In the genomic region with DNA sequence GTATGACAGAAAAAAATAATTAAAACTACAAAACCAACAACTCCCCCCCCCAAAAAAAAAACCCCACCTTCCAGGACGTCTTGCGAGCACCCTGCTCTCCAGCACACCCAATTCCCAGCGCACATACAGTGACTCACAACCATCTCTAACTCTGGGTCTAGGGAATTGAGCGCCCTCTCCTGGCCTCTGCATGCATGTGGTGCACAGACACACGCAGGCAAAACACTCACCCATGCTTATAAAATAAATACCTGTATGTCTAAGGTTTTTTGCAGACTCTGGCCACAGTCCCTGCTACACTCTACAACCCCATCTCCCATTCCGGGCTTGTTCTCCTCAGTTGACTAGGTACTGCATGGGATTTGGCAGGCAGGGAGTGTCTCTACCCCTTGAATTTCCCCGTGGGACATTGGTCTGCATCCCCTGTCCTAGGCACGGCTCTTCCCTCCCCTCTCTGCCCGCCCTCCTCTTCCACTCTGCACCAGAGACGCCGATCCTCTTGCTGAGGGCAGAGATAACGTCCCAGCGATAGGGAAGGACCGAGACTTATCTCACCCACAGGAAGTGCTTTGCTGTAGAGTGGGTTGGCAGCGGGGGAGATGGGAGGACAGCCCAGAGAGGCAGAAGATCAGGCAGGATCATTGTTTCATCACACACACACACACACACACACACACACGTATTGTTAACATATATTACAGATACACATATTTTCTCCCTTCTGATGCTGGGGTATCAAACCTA, we compare ENCODE assay signal across 10 mouse cellular contexts. TPM values are rescaled to one million over a fixed set of nuclear protein-coding genes. Genes with fewer than 3 reads are reported as not detected.
A peak's percentile ranks its signal among the peaks of the same experiment; 100 is the strongest.
DNase-seq lines count a peak whose midpoint lies in the region; ATAC-seq and TF ChIP-seq lines count a peak whose summit lies in the region.
"Had no signal": no experiment of that assay in that cellular context is flagged by ENCODE, and none has a peak within 500 bp of the region (broad histone marks: within the 10 kb centered on the region; RNA-seq: fewer than 3 reads in every experiment).

No protein-coding gene starts in this region.

- H3K4me2 ChIP-seq in intestine, postnatal 0 days (replicated peaks; ENCODE audit: low read depth): no peak overlapping the region
- H3K4me2 ChIP-seq in intestine, embryonic 16.5 days (ENCODE audit: low read depth, low read length): no peak overlapping the region
- H3K4me2 ChIP-seq in CH12.LX (ENCODE audit: insufficient read depth, low read depth, poor library complexity, severe bottlenecking): no peak overlapping the region
- peak overlapping the region; percentile 44 for H3K4me2 ChIP-seq in liver, embryonic 16.5 days (ENCODE audit: low read depth, low read length)
- no peak overlapping the region for H3K4me2 ChIP-seq in hindbrain, embryonic 12.5 days (replicated peaks)
- H3K4me2 ChIP-seq: limb, embryonic 15.5 days had no signal

- ATAC-seq in intestine, postnatal 0 days: no peak
- ATAC-seq in intestine, embryonic 16.5 days: no peak
- ATAC-seq in liver, embryonic 16.5 days (ENCODE audit: low read depth): peak; percentile 68
- no peak for ATAC-seq in hindbrain, embryonic 12.5 days (ENCODE audit: low FRiP score)

- H3K9ac ChIP-seq in intestine, postnatal 0 days (ENCODE audit: low read depth, low read length): no peak overlapping the region
- H3K9ac ChIP-seq in intestine, embryonic 16.5 days (ENCODE audit: low read depth, low read length): no peak overlapping the region
- H3K9ac ChIP-seq in CH12.LX (ENCODE audit: insufficient read depth, low read depth): no peak overlapping the region
- H3K9ac ChIP-seq in liver, embryonic 16.5 days (ENCODE audit: low read depth, low read length): no peak overlapping the region; the same call in 1 of the 2 replicates
- H3K9ac ChIP-seq in hindbrain, embryonic 12.5 days: no peak overlapping the region
- H3K9ac ChIP-seq: limb, embryonic 15.5 days had no signal

- no peak overlapping the region for H3K4me3 ChIP-seq in intestine, postnatal 0 days (ENCODE audit: low read depth, low read length)
- no peak overlapping the region for H3K4me3 ChIP-seq in intestine, embryonic 16.5 days (ENCODE audit: low read length)
- H3K4me3 ChIP-seq in CH12.LX (replicated peaks in 1 of 3; ENCODE audit: low read depth in 2 of 3, low read length in 2 of 3, poor library complexity in 1 of 3): no peak overlapping the region
- no peak overlapping the region for H3K4me3 ChIP-seq in liver, embryonic 16.5 days (ENCODE audit: low read depth, low read length)
- H3K4me3 ChIP-seq in hindbrain, embryonic 12.5 days: no peak overlapping the region
- H3K4me3 ChIP-seq: limb, embryonic 15.5 days had no signal

- no peaks in the 10 kb centered on the region for H3K9me3 ChIP-seq in intestine, postnatal 0 days (ENCODE audit: control insufficient read depth)
- H3K9me3 ChIP-seq in intestine, embryonic 16.5 days (ENCODE audit: control insufficient read depth, low read length): no peaks in the 10 kb centered on the region
- peaks cover 19% of the 10 kb centered on the region for H3K9me3 ChIP-seq in CH12.LX (replicated peaks; ENCODE audit: low read length)
- H3K9me3 ChIP-seq in liver, embryonic 16.5 days (replicated peaks; ENCODE audit: control insufficient read depth, low read length): peaks cover 4% of the 10 kb centered on the region
- H3K9me3 ChIP-seq in hindbrain, embryonic 12.5 days (replicated peaks): no peaks in the 10 kb centered on the region; the same call in 1 of the 2 replicates
- H3K9me3 ChIP-seq: limb, embryonic 15.5 days had no signal

- H3K4me1 ChIP-seq in intestine, postnatal 0 days (replicated peaks; ENCODE audit: control insufficient read depth, insufficient read depth, low read length): 0 out of 2 replicates have a peak, but pooled peaks cover under 1% of the 10 kb centered on the region
- H3K4me1 ChIP-seq in intestine, embryonic 16.5 days (ENCODE audit: control insufficient read depth, insufficient read depth, low read length): peaks cover 32% of the 10 kb centered on the region
- peaks cover 15 to 49% of the 10 kb centered on the region in 2 experiments for H3K4me1 ChIP-seq in CH12.LX (ENCODE audit: control insufficient read depth in 1 of 2, insufficient read depth in 2 of 2)
- peaks cover 28% of the 10 kb centered on the region for H3K4me1 ChIP-seq in liver, embryonic 16.5 days (ENCODE audit: control insufficient read depth, low read depth, low read length)
- peaks cover 17% of the 10 kb centered on the region for H3K4me1 ChIP-seq in hindbrain, embryonic 12.5 days

- in situ Hi-C loops in CH12.LX (cut with MboI; ENCODE audit: low pct_ligation_motif_present, low pct_unique_long_range_greater_than_20kb, low sequenced_read_pairs): no loop called here

- no peak for TF ChIP-seq EP300 in CH12.LX (IDR thresholded peaks at IDR 0.05; ENCODE audit: low read length)

- H3K79me2 ChIP-seq in CH12.LX (replicated peaks; ENCODE audit: control insufficient read depth, extremely low read depth, insufficient read depth, poor library complexity, severe bottlenecking): peaks cover 34% of the 10 kb centered on the region

- TF ChIP-seq RAD21 in CH12.LX (IDR thresholded peaks at IDR 0.05; ENCODE audit: low read depth, low read length): no peak; the same call in 1 of the 2 replicates

- H3K27me3 ChIP-seq in intestine, postnatal 0 days (replicated peaks; ENCODE audit: control insufficient read depth, insufficient read depth, low read length): no peaks in the 10 kb centered on the region
- H3K27me3 ChIP-seq in intestine, embryonic 16.5 days (replicated peaks; ENCODE audit: control insufficient read depth, insufficient read depth, low read length): no peaks in the 10 kb centered on the region
- H3K27me3 ChIP-seq in CH12.LX (replicated peaks): no peaks in the 10 kb centered on the region
- peaks cover 10% of the 10 kb centered on the region for H3K27me3 ChIP-seq in liver, embryonic 16.5 days (ENCODE audit: control insufficient read depth, insufficient read depth, low read depth, low read length)
- H3K27me3 ChIP-seq in hindbrain, embryonic 12.5 days: peaks cover 16% of the 10 kb centered on the region
- H3K27me3 ChIP-seq: limb, embryonic 15.5 days had no signal

- H3K27ac ChIP-seq in intestine, postnatal 0 days (ENCODE audit: low read depth, low read length): no peak overlapping the region
- H3K27ac ChIP-seq in intestine, embryonic 16.5 days (ENCODE audit: low read length): no peak overlapping the region
- no peak overlapping the region for H3K27ac ChIP-seq in CH12.LX (ENCODE audit: insufficient read depth, low read depth)
- H3K27ac ChIP-seq in liver, embryonic 16.5 days (ENCODE audit: low read length): no peak overlapping the region
- H3K27ac ChIP-seq in hindbrain, embryonic 12.5 days: no peak overlapping the region
- H3K27ac ChIP-seq: limb, embryonic 15.5 days had no signal

- H3K36me3 ChIP-seq in intestine, postnatal 0 days (ENCODE audit: control insufficient read depth, insufficient read depth): no peaks in the 10 kb centered on the region; the same call in 1 of the 2 replicates
- H3K36me3 ChIP-seq in intestine, embryonic 16.5 days (ENCODE audit: control insufficient read depth, insufficient read depth, low read length): no peaks in the 10 kb centered on the region
- H3K36me3 ChIP-seq in CH12.LX (replicated peaks in 1 of 2; ENCODE audit: control insufficient read depth in 1 of 2, insufficient read depth in 1 of 2, low read length in 1 of 2): peaks cover 5 to 48% of the 10 kb centered on the region in 2 experiments
- no peaks in the 10 kb centered on the region for H3K36me3 ChIP-seq in liver, embryonic 16.5 days (ENCODE audit: control insufficient read depth, insufficient read depth)
- no peaks in the 10 kb centered on the region for H3K36me3 ChIP-seq in hindbrain, embryonic 12.5 days
- H3K36me3 ChIP-seq: limb, embryonic 15.5 days had no signal

- peak; percentile 65 for TF ChIP-seq CTCF in intestine, postnatal 0 days (IDR thresholded peaks at IDR 0.05; ENCODE audit: low read depth)
- TF ChIP-seq CTCF in CH12.LX (conservative IDR thresholded peaks at IDR 0.05 in 1 of 2, IDR thresholded peaks at IDR 0.05 in 1 of 2; ENCODE audit: low read depth in 2 of 2, low read length in 2 of 2): peak; percentile 22 to 33; a peak in 3 of 4 replicates

- dilution Hi-C loops in CH12.LX (cut with MboI; ENCODE audit: extremely low pct_ligation_motif_present, extremely low pct_unique_long_range_greater_than_20kb, low sequenced_read_pairs): no loop called here

- DNase-seq in CH12.LX (ENCODE audit: extremely low read depth) (no peak), ZHBTc4 (ENCODE audit: low read depth, low spot score) (peak; percentile 83)
- DNase-seq in left cerebral cortex, postnatal 36 days (ENCODE audit: low spot score in 2 of 2): no peak
- DNase-seq in cerebellum, adult 8-10 months: no peak

- no peak for TF ChIP-seq POLR2A in CH12.LX (IDR thresholded peaks at IDR 0.05; ENCODE audit: low read depth, low read length)

- intact Hi-C loops in left cerebral cortex, postnatal 36 days (cut with DNase I): no loop called here

- 37% methylated on average over 16 of the region's 16 CpGs for WGBS in intestine, postnatal 0 days
- 35% methylated on average over 16 of the region's 16 CpGs for WGBS in intestine, embryonic 16.5 days
- 12% methylated on average over 16 of the region's 16 CpGs for WGBS in liver, embryonic 16.5 days (ENCODE audit: insufficient replicate concordance)
- 52% methylated on average over 16 of the region's 16 CpGs for WGBS in hindbrain, embryonic 12.5 days

RNA-seq across cellular contexts. Expression of a gene that starts 6.3 kb away (rescaled TPM):
- polyA plus RNA-seq in intestine, postnatal 0 days (2015; fragmentation: Nextera tagmentation; extraction: Ambion mirVana): 30.0 and 34.5 TPM in 2 replicates
- polyA plus RNA-seq in intestine, embryonic 16.5 days (2015; fragmentation: Nextera tagmentation; extraction: Ambion mirVana): 30.7 and 37.8 TPM in 2 replicates
- total RNA-seq in CH12.LX (2012; rRNA removed) (49.3 and 57.3 TPM in 2 replicates), CH12.LX (2014; rRNA removed) (26.9 and 29.1 TPM in 2 replicates)
- polyA plus RNA-seq in CH12.LX (2012; ENCODE audit: insufficient read length, low read depth): 39.9 and 41.3 TPM in 2 replicates
- 5.5 and 5.9 TPM in 2 replicates for polyA plus RNA-seq in liver, embryonic 16.5 days (2015; fragmentation: Nextera tagmentation; extraction: Ambion mirVana)
- polyA plus RNA-seq in hindbrain, embryonic 12.5 days (2016; fragmentation: Nextera tagmentation; extraction: Ambion mirVana): 4.9 TPM in 2 replicates
- 10 to 100 TPM; 10.6 to 12.0 TPM for total RNA-seq in left cerebral cortex, postnatal 36 days (2021)

RNA-seq across cellular contexts. Expression of a gene that starts 16.5 kb away (rescaled TPM):
- polyA plus RNA-seq in intestine, postnatal 0 days (2015; fragmentation: Nextera tagmentation; extraction: Ambion mirVana): 7.4 and 24.6 TPM in 2 replicates
- polyA plus RNA-seq in intestine, embryonic 16.5 days (2015; fragmentation: Nextera tagmentation; extraction: Ambion mirVana): 0.28 and 0.68 TPM in 2 replicates
- total RNA-seq in CH12.LX (2012; rRNA removed) (not detected in 2 replicates), CH12.LX (2014; rRNA removed) (not detected in 2 replicates)
- not detected in 2 replicates for polyA plus RNA-seq in CH12.LX (2012; ENCODE audit: insufficient read length, low read depth)
- not detected in 2 replicates for polyA plus RNA-seq in liver, embryonic 16.5 days (2015; fragmentation: Nextera tagmentation; extraction: Ambion mirVana)
- polyA plus RNA-seq in hindbrain, embryonic 12.5 days (2016; fragmentation: Nextera tagmentation; extraction: Ambion mirVana): not detected in 2 replicates
- total RNA-seq in left cerebral cortex, postnatal 36 days (2021): not detected
- total RNA-seq: adrenal gland, postnatal 36 days had no signal

RNA-seq across cellular contexts. Expression of a gene that starts 48.6 kb away (rescaled TPM):
- polyA plus RNA-seq in intestine, postnatal 0 days (2015; fragmentation: Nextera tagmentation; extraction: Ambion mirVana): 0.33 and 0.64 TPM in 2 replicates
- polyA plus RNA-seq in intestine, embryonic 16.5 days (2015; fragmentation: Nextera tagmentation; extraction: Ambion mirVana): 0.69 and 1.8 TPM in 2 replicates
- total RNA-seq in CH12.LX (2012; rRNA removed) (0.21 and 0.30 TPM in 2 replicates), CH12.LX (2014; rRNA removed) (not detected in 2 replicates)
- 0.29 and 0.55 TPM in 2 replicates for polyA plus RNA-seq in CH12.LX (2012; ENCODE audit: insufficient read length, low read depth)
- polyA plus RNA-seq in liver, embryonic 16.5 days (2015; fragmentation: Nextera tagmentation; extraction: Ambion mirVana): 0.25 TPM in 1 of 2 replicates, not detected in the other
- 0.63 and 1.2 TPM in 2 replicates for polyA plus RNA-seq in hindbrain, embryonic 12.5 days (2016; fragmentation: Nextera tagmentation; extraction: Ambion mirVana)
- total RNA-seq in left cerebral cortex, postnatal 36 days (2021): 1 to 10 TPM; 3.0 to 3.5 TPM

RNA-seq across cellular contexts. Expression of a gene that starts 48.9 kb away (rescaled TPM):
- polyA plus RNA-seq in intestine, postnatal 0 days (2015; fragmentation: Nextera tagmentation; extraction: Ambion mirVana): 0.12 TPM in 1 of 2 replicates, not detected in the other
- polyA plus RNA-seq in intestine, embryonic 16.5 days (2015; fragmentation: Nextera tagmentation; extraction: Ambion mirVana): 0.16 and 0.26 TPM in 2 replicates
- total RNA-seq in CH12.LX (2012; rRNA removed): 0.25 and 0.59 TPM in 2 replicates
- total RNA-seq in CH12.LX (2014; rRNA removed): 0.11 and 0.12 TPM in 2 replicates
- polyA plus RNA-seq in CH12.LX (2012; ENCODE audit: insufficient read length, low read depth): 0.15 TPM in 1 of 2 replicates, not detected in the other
- polyA plus RNA-seq in liver, embryonic 16.5 days (2015; fragmentation: Nextera tagmentation; extraction: Ambion mirVana): 0.05 TPM in 1 of 2 replicates, not detected in the other
- 0.23 and 0.27 TPM in 2 replicates for polyA plus RNA-seq in hindbrain, embryonic 12.5 days (2016; fragmentation: Nextera tagmentation; extraction: Ambion mirVana)
- total RNA-seq in left cerebral cortex, postnatal 36 days (2021): 1 to 10 TPM; 5.2 to 6.2 TPM

RNA-seq across cellular contexts. Expression of a gene that starts 54.3 kb away (rescaled TPM):
- polyA plus RNA-seq in intestine, postnatal 0 days (2015; fragmentation: Nextera tagmentation; extraction: Ambion mirVana): 2.9 TPM in 2 replicates
- 3.2 and 4.4 TPM in 2 replicates for polyA plus RNA-seq in intestine, embryonic 16.5 days (2015; fragmentation: Nextera tagmentation; extraction: Ambion mirVana)
- total RNA-seq in CH12.LX (2012; rRNA removed) (1.6 and 2.9 TPM in 2 replicates), CH12.LX (2014; rRNA removed) (0.19 and 0.54 TPM in 2 replicates)
- polyA plus RNA-seq in CH12.LX (2012; ENCODE audit: insufficient read length, low read depth): 0.67 and 0.76 TPM in 2 replicates
- polyA plus RNA-seq in liver, embryonic 16.5 days (2015; fragmentation: Nextera tagmentation; extraction: Ambion mirVana): 1.3 and 1.5 TPM in 2 replicates
- 18.7 and 18.9 TPM in 2 replicates for polyA plus RNA-seq in hindbrain, embryonic 12.5 days (2016; fragmentation: Nextera tagmentation; extraction: Ambion mirVana)
- 10 to 100 TPM; 29.8 to 31.6 TPM for total RNA-seq in left cerebral cortex, postnatal 36 days (2021)
